Mouse (Mus musculus): Measurements from ENCODE around the gene Tapt1. TPM values are rescaled to one million over a fixed set of nuclear protein-coding genes. Genes with fewer than 3 reads are reported as not detected.
"Not testable (repeated sequence)": the region's sequence is repeated elsewhere in the genome, so short reads cannot be mapped to it uniquely, and the experiment has no call there.

Gene Tapt1
- total RNA-seq, 4 experiments from 2014 or later: 43.0 to 52.9 (median 46.8) TPM

GRCm38 (mm10) chr5:44143467-44144235 is 82.8 kb downstream of the Tapt1 start:
- DNase-seq (ENCODE audit: low spot score in 2 of 2): no peak

GRCm38 (mm10) chr5:44127487-44127886 is 98.9 kb downstream of the Tapt1 start:
- no peak for DNase-seq (ENCODE audit: low spot score in 2 of 2)

GRCm38 (mm10) chr5:44126574-44126973 is 99.9 kb downstream of the Tapt1 start:
- not testable (repeated sequence) for DNase-seq (ENCODE audit: low spot score in 2 of 2)

Other genes starting within 250 kb of the Tapt1 start
- gene Fgfbp1, start 244.8 kb downstream of the Tapt1 start, total RNA-seq (2022): 1 to 10 TPM; 2.7 to 4.4 (median 3.3) TPM
- gene Prom1, start 124.6 kb downstream of the Tapt1 start, total RNA-seq (2022): 10 to 100 TPM; 13.0 to 21.6 (median 17.1) TPM